Mouse (Mus musculus) erythroblast, embryonic 14.5 days (primary cell): Measurements from ENCODE around the gene Lama5.

Experiments
- GATA1 ChIP-seq: IDR thresholded peaks from 2 replicates; pipeline ENCODE4 v1.6.1; 2012; ENCODE audit warnings: low read length, inconsistent platforms, mixed read lengths
- TAL1 ChIP-seq: IDR thresholded peaks from 3 replicates; pipeline ENCODE4 v1.6.1; 2012; ENCODE audit warnings: low read length, inconsistent platforms, mixed read lengths

- TF ChIP-seq GATA1 (no peak), TAL1 (no peak)
Observed at GRCm38 (mm10) chr2:180202805-180203204, 22.9 kb downstream of the Lama5 start.
